Mouse (Mus musculus): ENCODE results near the gene Rbmxl2.

Rbmxl2 gene

GRCm38 (mm10) chr7:107209204-107209860 lies at the start of gene Rbmxl2:
Rbmxl2 (plus strand) TSS chr7:107209445.
- no peak for DNase-seq (ENCODE audit: low read depth, low spot score)

GRCm38 (mm10) chr7:107166690-107167089 lies 42.6 kb upstream of the Rbmxl2 start, which contains the start of gene Nlrp14:
Nlrp14 (plus strand) TSS chr7:107166990.
- DNase-seq (ENCODE audit: low read depth, low spot score): no peak

GRCm38 (mm10) chr7:107180406-107180805 lies 28.8 kb upstream of the Rbmxl2 start:
- DNase-seq (ENCODE audit: low read depth, low spot score): no peak

GRCm38 (mm10) chr7:107201817-107202216 lies 7.4 kb upstream of the Rbmxl2 start:
- DNase-seq (ENCODE audit: low read depth, low spot score): no peak

- no peak for DNase-seq (ENCODE audit: low read depth, low spot score)
Observed at GRCm38 (mm10) chr7:107207843-107208242, 1.4 kb upstream of the Rbmxl2 start.

- DNase-seq (ENCODE audit: low read depth, low spot score): no peak
Observed at GRCm38 (mm10) chr7:107210126-107210576, 906 bp downstream of the Rbmxl2 start.

- no peak for DNase-seq (ENCODE audit: low read depth, low spot score)
Observed at GRCm38 (mm10) chr7:107215723-107216122, 6.5 kb downstream of the Rbmxl2 start.

GRCm38 (mm10) chr7:107216845-107217244 lies 7.6 kb downstream of the Rbmxl2 start:
- DNase-seq (ENCODE audit: low read depth, low spot score): no peak

- DNase-seq (ENCODE audit: low read depth, low spot score): no peak
Observed at GRCm38 (mm10) chr7:107236854-107237253, 27.6 kb downstream of the Rbmxl2 start.

GRCm38 (mm10) chr7:107237498-107237897 lies 28.3 kb downstream of the Rbmxl2 start:
- no peak for DNase-seq (ENCODE audit: low read depth, low spot score)

GRCm38 (mm10) chr7:107241371-107241883 lies 32.2 kb downstream of the Rbmxl2 start:
- DNase-seq (ENCODE audit: low read depth, low spot score): no peak

GRCm38 (mm10) chr7:107250211-107250985 lies 41.2 kb downstream of the Rbmxl2 start:
- no peak for DNase-seq (ENCODE audit: low read depth, low spot score)

GRCm38 (mm10) chr7:107253355-107253754 lies 44.1 kb downstream of the Rbmxl2 start:
- DNase-seq (ENCODE audit: low read depth, low spot score): peak; percentile 24

- no peak for DNase-seq (ENCODE audit: low read depth, low spot score)
Observed at GRCm38 (mm10) chr7:107259936-107260335, 50.7 kb downstream of the Rbmxl2 start.
